Mouse (Mus musculus): Measurements from ENCODE around the gene Mgat5. TPM values are rescaled to one million over a fixed set of nuclear protein-coding genes. Genes with fewer than 3 reads are reported as not detected.

The Mgat5 gene
- polyA plus RNA-seq, 1 experiment = 12.7 TPM

GRCm38 (mm10) chr1:127259669-127260068, 54.9 kb downstream of the Mgat5 start:
- DNase-seq (ENCODE audit: low spot score) = no peak

- DNase-seq (ENCODE audit: low spot score) = no peak
Measured at GRCm38 (mm10) chr1:127260969-127261368, 56.2 kb downstream of the Mgat5 start.

GRCm38 (mm10) chr1:127262170-127262837, 57.5 kb downstream of the Mgat5 start:
- no peak for DNase-seq (ENCODE audit: low spot score)

GRCm38 (mm10) chr1:127267985-127268384, 63.2 kb downstream of the Mgat5 start:
- no peak for DNase-seq (ENCODE audit: low spot score)

GRCm38 (mm10) chr1:127269343-127269742, 64.5 kb downstream of the Mgat5 start:
- DNase-seq (ENCODE audit: low spot score) = no peak

- no peak for DNase-seq (ENCODE audit: low spot score)
Measured at GRCm38 (mm10) chr1:127270273-127271020, 65.6 kb downstream of the Mgat5 start.

- DNase-seq (ENCODE audit: low spot score) = no peak
Measured at GRCm38 (mm10) chr1:127271156-127271555, 66.3 kb downstream of the Mgat5 start.

- no peak for DNase-seq (ENCODE audit: low spot score)
Measured at GRCm38 (mm10) chr1:127273363-127273762, 68.5 kb downstream of the Mgat5 start.

- no peak for DNase-seq (ENCODE audit: low spot score)
Measured at GRCm38 (mm10) chr1:127275572-127276324, 70.9 kb downstream of the Mgat5 start.

GRCm38 (mm10) chr1:127278067-127278466, 73.3 kb downstream of the Mgat5 start:
- DNase-seq (ENCODE audit: low spot score) = no peak

GRCm38 (mm10) chr1:127280256-127280655, 75.4 kb downstream of the Mgat5 start:
- DNase-seq (ENCODE audit: low spot score) = no peak

GRCm38 (mm10) chr1:127284975-127285374, 80.2 kb downstream of the Mgat5 start:
- no peak for DNase-seq (ENCODE audit: low spot score)

- no peak for DNase-seq (ENCODE audit: low spot score)
Measured at GRCm38 (mm10) chr1:127287505-127287904, 82.7 kb downstream of the Mgat5 start.

- no peak for DNase-seq (ENCODE audit: low spot score)
Measured at GRCm38 (mm10) chr1:127290879-127291278, 86.1 kb downstream of the Mgat5 start.

GRCm38 (mm10) chr1:127291721-127292120, 86.9 kb downstream of the Mgat5 start:
- no peak for DNase-seq (ENCODE audit: low spot score)

- DNase-seq (ENCODE audit: low spot score) = no peak
Measured at GRCm38 (mm10) chr1:127293286-127293685, 88.5 kb downstream of the Mgat5 start.

GRCm38 (mm10) chr1:127296815-127297214, 92.0 kb downstream of the Mgat5 start:
- no peak for DNase-seq (ENCODE audit: low spot score)

GRCm38 (mm10) chr1:127299774-127300173, 95.0 kb downstream of the Mgat5 start:
- no peak for DNase-seq (ENCODE audit: low spot score)

GRCm38 (mm10) chr1:127301038-127301437, 96.2 kb downstream of the Mgat5 start:
- DNase-seq (ENCODE audit: low spot score) = no peak

- DNase-seq (ENCODE audit: low spot score) = no peak
Measured at GRCm38 (mm10) chr1:127302620-127303019, 97.8 kb downstream of the Mgat5 start.

- DNase-seq (ENCODE audit: low spot score) = no peak
Measured at GRCm38 (mm10) chr1:127303791-127304190, 99.0 kb downstream of the Mgat5 start.

- DNase-seq (ENCODE audit: low spot score) = no peak
Measured at GRCm38 (mm10) chr1:127304281-127304680, 99.5 kb downstream of the Mgat5 start.

- no peak for DNase-seq (ENCODE audit: low spot score)
Measured at GRCm38 (mm10) chr1:127305582-127305981, 100.8 kb downstream of the Mgat5 start.

Measured in urinary bladder, adult 2 months (tissue).